16 mouse cellular contexts compared by ENCODE assay signal in the genomic region with DNA sequence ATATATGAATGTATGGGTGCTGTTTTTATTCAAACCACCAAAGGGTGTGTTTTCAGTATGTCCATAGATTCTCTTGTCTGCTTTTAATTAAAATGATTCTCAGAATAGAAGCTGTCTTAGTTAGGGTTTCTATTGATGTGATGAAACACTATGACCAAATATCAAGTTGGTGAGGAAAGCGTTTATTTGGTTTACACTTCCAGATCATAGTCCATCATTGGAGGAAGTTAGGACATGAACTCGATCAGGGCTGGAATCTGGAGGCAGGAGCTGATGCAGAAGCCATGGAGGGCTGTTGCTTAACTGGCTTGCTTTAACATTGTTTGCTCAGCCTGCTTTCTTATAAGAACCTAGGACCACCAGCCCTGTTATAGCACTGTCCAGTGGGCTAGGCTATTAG.
"Had no signal": no experiment of that assay in that cellular context is flagged by ENCODE, and none has a peak within 500 bp of the region (broad histone marks: within the 10 kb centered on the region; RNA-seq: fewer than 3 reads in every experiment).

No protein-coding gene starts in this region.

- H3K4me1 ChIP-seq: neural tube, embryonic 13.5 days; stomach, embryonic 15.5 days had no signal

- H3K9ac ChIP-seq: neural tube, embryonic 13.5 days; neural tube, embryonic 15.5 days; stomach, embryonic 15.5 days had no signal

- H3K27ac ChIP-seq: neural tube, embryonic 13.5 days; neural tube, embryonic 15.5 days; stomach, embryonic 15.5 days; stomach, postnatal 0 days had no signal

- H3K4me3 ChIP-seq: neural tube, embryonic 13.5 days; neural tube, embryonic 15.5 days; stomach, embryonic 15.5 days had no signal

- H3K4me2 ChIP-seq: neural tube, embryonic 13.5 days; neural tube, embryonic 15.5 days; stomach, embryonic 15.5 days had no signal

- H3K9me3 ChIP-seq: neural tube, embryonic 15.5 days; stomach, embryonic 15.5 days had no signal

- H3K27me3 ChIP-seq: neural tube, embryonic 13.5 days; neural tube, embryonic 15.5 days; stomach, embryonic 15.5 days had no signal

- DNase-seq: retina, postnatal 1 day; right cerebral cortex, adult 18-20 months; right cerebral cortex, postnatal 14 days; right cerebral cortex, postnatal 25 days; right cerebral cortex, postnatal 4 days; spleen, adult 18-20 months; thymus, adult 18-20 months; thymus, adult 2 months; thymus, postnatal 14 days; thymus, postnatal 25 days; thymus, postnatal 36 days; thymus, postnatal 4 days had no signal
